Mouse (Mus musculus) thymus, adult 2 months (tissue): Measurements from ENCODE around the gene Tmem9.

Experiments
- CTCF ChIP-seq: fragments of 200-500 bp; IDR thresholded peaks from 2 replicates; pipeline ENCODE4 v1.5.1; 2012; ENCODE audit warnings: mild to moderate bottlenecking, control low read depth, low read length, moderate library complexity, borderline replicate concordance; ENCODE audit not compliant: control insufficient read depth, poor library complexity, insufficient read depth; ENCODE audit errors: extremely low read depth
- POLR2A ChIP-seq: fragments of 200-500 bp; IDR thresholded peaks from 2 replicates; pipeline ENCODE4 v1.6.1; 2012; ENCODE audit warnings: mild to moderate bottlenecking, low read length, control low read depth, moderate library complexity; ENCODE audit not compliant: control insufficient read depth, poor library complexity, insufficient read depth; ENCODE audit errors: extremely low read depth

DNA sequence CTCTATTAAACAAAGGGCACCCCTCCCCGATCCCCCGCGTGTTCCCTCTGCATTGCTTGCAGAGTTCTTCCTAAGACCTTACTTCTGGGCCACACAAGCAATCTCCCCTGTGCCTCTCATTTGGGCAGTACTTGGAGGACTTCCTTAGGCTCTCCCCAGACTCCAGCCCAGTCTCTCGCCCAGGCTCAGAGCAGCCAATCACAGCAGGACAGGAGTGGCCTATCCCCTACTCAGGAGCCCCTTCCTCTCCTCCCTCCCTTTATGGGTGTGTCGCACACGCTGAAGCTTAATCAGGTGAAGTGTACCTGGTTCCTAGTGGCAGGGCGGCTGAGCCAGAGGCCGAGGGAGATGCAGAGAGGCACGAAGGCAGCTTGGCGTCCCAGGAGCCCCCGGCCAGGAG lies 32.5 kb downstream of the Tmem9 start:
- no peak for TF ChIP-seq POLR2A
- TF ChIP-seq CTCF = no peak
